Mouse (Mus musculus) forebrain, embryonic 15.5 days (tissue): ENCODE measurements around the gene Acp5. TPM values are rescaled to one million over a fixed set of nuclear protein-coding genes. Genes with fewer than 3 reads are reported as not detected.
"Not testable (repeated sequence)": the region's sequence is repeated elsewhere in the genome, so short reads cannot be mapped to it uniquely, and the experiment has no call there.

Experiments
- ATAC-seq: fragments of 200-750 bp; cut with Nextera tagmentation; replicated peaks from 2 replicates; pipeline ENCODE4 v1.8.0; 2017; ENCODE audit warnings: mild to moderate bottlenecking, moderate TSS enrichment, moderate library complexity
- H3K27ac ChIP-seq: fragments of 300-500 bp; sonication (generic); replicated peaks from 2 replicates; pipeline ENCODE4 v1.5.1; 2015; ENCODE audit warnings: mild to moderate bottlenecking, inconsistent platforms
- H3K27me3 ChIP-seq: fragments of 300-500 bp; sonication (generic); 2 replicates; pipeline ENCODE4 v1.6.1; 2015; ENCODE audit warnings: inconsistent platforms
- H3K36me3 ChIP-seq: fragments of 300-500 bp; sonication (generic); 2 replicates; pipeline ENCODE4 v1.6.1; 2015; ENCODE audit warnings: mild to moderate bottlenecking, inconsistent platforms
- H3K4me1 ChIP-seq: fragments of 300-500 bp; sonication (generic); 2 replicates; pipeline ENCODE4 v1.6.1; 2015; ENCODE audit warnings: inconsistent platforms
- H3K4me2 ChIP-seq: fragments of 300-500 bp; sonication (generic); replicated peaks from 2 replicates; pipeline ENCODE4 v1.6.1; 2015; ENCODE audit warnings: mild to moderate bottlenecking, inconsistent platforms
- H3K4me3 ChIP-seq: fragments of 300-500 bp; sonication (generic); 2 replicates; pipeline ENCODE4 v1.5.1; 2015; ENCODE audit warnings: mild to moderate bottlenecking, inconsistent platforms
- H3K9ac ChIP-seq: fragments of 300-500 bp; sonication (generic); replicated peaks from 2 replicates; pipeline ENCODE4 v1.6.1; 2015; ENCODE audit warnings: mild to moderate bottlenecking, inconsistent platforms
- H3K9me3 ChIP-seq: fragments of 300-500 bp; sonication (generic); 2 replicates; pipeline ENCODE4 v1.6.1; 2016; ENCODE audit warnings: inconsistent platforms
- WGBS: fragments of 180-500 bp; shearing (Covaris S2); methylation state at CpG from one replicate; pipeline ENCODE4 v1.1.7; 2015; ENCODE audit warnings: mixed read lengths; 5-methylcytosine and 5-hydroxymethylcytosine counted together
- polyA plus RNA-seq: library from polyadenylated mRNA; unstranded; fragments of >200 nt; fragmentation: Nextera tagmentation; extraction: Ambion mirVana; gene quantifications from 2 replicates; pipeline ENCODE4 v1.2.1, GENCODE M21; 2015

Gene Acp5
- polyA plus RNA-seq, 1 experiment from 2014 or later, result 0.17 TPM

- no peaks in the 10 kb centered on the region for H3K9me3 ChIP-seq
- WGBS, result under 1% methylated on average over 61 of the region's 65 CpGs
These were observed 21.2 kb upstream of the Acp5 start, which contains the start of gene Pigyl for GRCm38 (mm10) chr9:22156497-22157245. Pigyl (plus strand) TSS chr9:22156846.

DNA sequence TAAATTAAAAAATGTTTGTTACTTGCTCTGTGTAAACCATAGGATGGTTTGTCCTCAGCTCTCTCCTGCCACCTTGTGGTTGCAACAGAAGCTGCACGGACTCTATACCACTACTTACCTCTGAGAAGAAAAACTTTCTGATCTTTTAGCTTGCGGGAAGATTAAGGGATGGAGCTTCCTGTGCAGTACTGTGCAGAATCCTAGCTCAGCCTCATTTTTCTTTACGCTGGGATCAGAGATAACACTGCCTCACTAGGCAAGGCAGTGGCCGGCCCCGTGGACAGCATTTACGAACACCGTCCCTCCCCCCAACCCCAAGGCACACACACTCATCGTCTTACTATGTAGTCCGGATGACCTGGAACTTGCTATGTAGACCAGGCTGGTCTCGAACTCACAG lies 20.1 kb upstream of the Acp5 start:
- Histone ChIP-seq H3K27me3 (no peaks in the 10 kb centered on the region), H3K4me3 (no peak overlapping the region), H3K4me1 (peaks cover 19% of the 10 kb centered on the region), H3K4me2 (no peak overlapping the region), H3K27ac (no peak overlapping the region), H3K9me3 (no peaks in the 10 kb centered on the region), H3K36me3 (no peaks in the 10 kb centered on the region), H3K9ac (no peak overlapping the region)
- peak; percentile 4; the same call in 1 of the 2 replicates for ATAC-seq
- 28% methylated on average over 10 of the region's 10 CpGs for WGBS

More at GRCm38 (mm10) chr9:22156497-22157245, 21.2 kb upstream of the Acp5 start, which contains the start of gene Pigyl:
- Histone ChIP-seq H3K4me3 (peak within 1 kb of the TSS; percentile 74), H3K27me3 (no peaks in the 10 kb centered on the region), H3K9ac (peak within 1 kb of the TSS; percentile 85), H3K4me1 (peaks cover 19% of the 10 kb centered on the region), H3K27ac (peak within 1 kb of the TSS; percentile 91), H3K36me3 (no peaks in the 10 kb centered on the region), H3K4me2 (peak within 1 kb of the TSS; percentile 51)
- ATAC-seq, result peak; percentile 99

DNA sequence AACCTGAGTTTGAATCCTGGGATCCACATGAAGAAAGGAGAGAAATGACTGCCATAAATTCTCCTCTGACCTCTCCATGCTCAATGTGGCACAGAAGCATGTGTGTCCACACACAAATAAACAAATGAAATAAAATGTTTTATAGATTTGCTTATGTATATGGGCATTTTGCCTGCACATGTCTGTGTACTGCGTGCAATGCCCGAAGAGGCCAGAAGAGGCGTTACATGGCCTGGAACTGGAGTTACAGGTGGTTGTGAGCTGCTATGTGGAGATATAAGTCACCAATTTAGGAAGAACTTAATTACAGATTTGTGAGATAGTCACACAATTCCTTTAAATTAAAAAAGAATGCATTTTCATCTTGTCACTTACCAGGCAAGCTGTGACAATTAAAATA lies 18.3 kb upstream of the Acp5 start:
- Histone ChIP-seq H3K9ac (no peak overlapping the region), H3K27ac (no peak overlapping the region), H3K36me3 (no peaks in the 10 kb centered on the region), H3K9me3 (no peaks in the 10 kb centered on the region), H3K4me2 (no peak overlapping the region), H3K4me1 (peaks cover 19% of the 10 kb centered on the region), H3K27me3 (no peaks in the 10 kb centered on the region), H3K4me3 (no peak overlapping the region)
- no peak for ATAC-seq
- 92% methylated on average over 3 of the region's 3 CpGs for WGBS

DNA sequence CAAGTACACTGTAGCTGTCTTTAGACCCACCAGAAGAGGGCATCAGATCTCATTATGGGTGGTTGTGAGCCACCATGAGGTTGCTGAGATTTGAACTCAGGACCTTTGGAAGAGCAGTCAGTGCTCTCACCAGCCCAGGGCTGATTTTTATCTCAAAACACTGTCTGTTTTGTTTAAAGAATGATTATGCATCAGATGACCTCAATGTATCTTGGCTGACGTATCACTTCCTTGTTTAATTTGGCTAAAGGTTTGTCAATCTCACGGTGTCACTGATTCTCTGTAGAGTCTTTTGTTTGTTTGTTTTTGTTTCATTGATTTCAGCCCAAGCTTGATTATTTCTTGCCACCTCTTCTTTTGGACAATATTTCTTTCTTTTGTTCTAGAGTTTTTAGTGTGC lies 15.4 kb upstream of the Acp5 start:
- 87% methylated on average over 2 of the region's 2 CpGs for WGBS
- Histone ChIP-seq H3K27me3 (no peaks in the 10 kb centered on the region), H3K27ac (no peak overlapping the region), H3K4me2 (no peak overlapping the region), H3K4me1 (peaks cover 4% of the 10 kb centered on the region; the same call in 1 of the 2 replicates), H3K36me3 (no peaks in the 10 kb centered on the region), H3K4me3 (no peak overlapping the region), H3K9ac (no peak overlapping the region), H3K9me3 (no peaks in the 10 kb centered on the region)
- ATAC-seq, result no peak

- not testable (repeated sequence) for ATAC-seq, H3K36me3 ChIP-seq, H3K27ac ChIP-seq, H3K4me3 ChIP-seq, H3K4me1 ChIP-seq, H3K9ac ChIP-seq, H3K9me3 ChIP-seq, H3K27me3 ChIP-seq, H3K4me2 ChIP-seq
- 86% methylated on average over 7 of the region's 7 CpGs for WGBS
These were observed 14.8 kb upstream of the Acp5 start for GRCm38 (mm10) chr9:22150249-22150693.

- Histone ChIP-seq H3K9ac (no peak overlapping the region), H3K9me3 (no peaks in the 10 kb centered on the region), H3K36me3 (no peaks in the 10 kb centered on the region), H3K4me1 (no peaks in the 10 kb centered on the region), H3K27me3 (no peaks in the 10 kb centered on the region), H3K4me2 (no peak overlapping the region), H3K4me3 (no peak overlapping the region), H3K27ac (no peak overlapping the region)
- 81% methylated on average over 20 of the region's 20 CpGs for WGBS
- no peak for ATAC-seq
These were observed 14.1 kb upstream of the Acp5 start for GRCm38 (mm10) chr9:22149426-22150248.

- Histone ChIP-seq H3K4me2 (no peak overlapping the region), H3K36me3 (no peaks in the 10 kb centered on the region), H3K27ac (no peak overlapping the region), H3K27me3 (no peaks in the 10 kb centered on the region), H3K4me1 (no peaks in the 10 kb centered on the region), H3K4me3 (no peak overlapping the region), H3K9me3 (no peaks in the 10 kb centered on the region), H3K9ac (no peak overlapping the region)
- no peak for ATAC-seq
- 90% methylated on average over 8 of the region's 8 CpGs for WGBS
These were observed 8.9 kb upstream of the Acp5 start for GRCm38 (mm10) chr9:22144304-22144965.

DNA sequence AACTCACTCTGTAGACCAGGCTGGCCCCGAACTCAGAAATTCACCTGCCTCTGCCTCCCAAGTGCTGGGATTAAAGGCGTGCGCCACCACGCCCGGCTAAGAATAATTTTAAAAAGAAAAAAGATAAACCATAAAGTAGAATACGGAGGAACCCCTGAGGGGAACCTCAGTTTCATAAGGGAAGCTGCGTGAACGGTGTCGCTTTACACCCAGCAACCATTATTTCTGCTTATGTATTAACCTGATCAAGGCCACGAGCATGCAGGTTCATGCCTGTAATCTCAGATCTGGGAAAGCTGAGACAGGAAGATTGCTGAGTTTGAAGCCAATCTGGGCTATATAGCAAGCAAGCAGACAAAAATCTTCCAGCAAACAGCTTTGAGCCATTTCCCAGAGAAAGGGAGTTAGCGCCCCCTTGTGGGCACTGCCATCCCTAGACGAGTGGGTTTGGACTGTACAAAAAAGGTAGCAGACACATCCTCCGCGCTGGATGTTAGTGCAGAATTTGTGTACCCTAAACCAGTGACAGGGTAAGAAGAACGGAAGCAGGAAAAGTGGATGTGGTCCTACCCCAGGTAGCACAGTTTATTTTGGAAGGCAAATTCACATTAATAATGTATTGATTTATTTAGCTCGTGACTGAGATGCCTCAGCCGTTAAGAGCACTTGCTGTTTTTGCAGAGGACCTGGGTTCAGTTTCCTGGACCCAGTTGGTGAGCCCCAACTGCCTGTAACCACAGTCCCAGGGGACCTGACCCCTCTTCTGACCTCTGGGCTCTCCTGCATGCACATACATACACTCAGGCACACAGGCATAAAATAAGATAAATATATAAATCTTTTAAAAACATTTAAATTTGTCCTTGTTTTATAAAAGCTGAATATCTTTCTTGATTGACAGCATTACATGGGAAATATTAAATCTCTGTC lies 7.9 kb upstream of the Acp5 start:
- Histone ChIP-seq H3K4me2 (no peak overlapping the region), H3K27ac (no peak overlapping the region), H3K36me3 (no peaks in the 10 kb centered on the region), H3K4me1 (no peaks in the 10 kb centered on the region), H3K27me3 (no peaks in the 10 kb centered on the region), H3K9ac (no peak overlapping the region), H3K9me3 (no peaks in the 10 kb centered on the region), H3K4me3 (no peak overlapping the region)
- WGBS, result 60% methylated on average over 17 of the region's 17 CpGs
- ATAC-seq, result peak; percentile 71

GRCm38 (mm10) chr9:22139746-22140145 lies 4.2 kb upstream of the Acp5 start:
- H3K4me2 ChIP-seq, result no peak overlapping the region
- no peaks in the 10 kb centered on the region for H3K36me3 ChIP-seq
- H3K9me3 ChIP-seq, result no peaks in the 10 kb centered on the region
- ATAC-seq, result no peak
- H3K27me3 ChIP-seq, result no peaks in the 10 kb centered on the region
- no peak overlapping the region for H3K9ac ChIP-seq
- no peaks in the 10 kb centered on the region for H3K4me1 ChIP-seq
- WGBS, result 91% methylated on average over 5 of the region's 5 CpGs
- no peak overlapping the region for H3K27ac ChIP-seq
- no peak overlapping the region for H3K4me3 ChIP-seq

DNA sequence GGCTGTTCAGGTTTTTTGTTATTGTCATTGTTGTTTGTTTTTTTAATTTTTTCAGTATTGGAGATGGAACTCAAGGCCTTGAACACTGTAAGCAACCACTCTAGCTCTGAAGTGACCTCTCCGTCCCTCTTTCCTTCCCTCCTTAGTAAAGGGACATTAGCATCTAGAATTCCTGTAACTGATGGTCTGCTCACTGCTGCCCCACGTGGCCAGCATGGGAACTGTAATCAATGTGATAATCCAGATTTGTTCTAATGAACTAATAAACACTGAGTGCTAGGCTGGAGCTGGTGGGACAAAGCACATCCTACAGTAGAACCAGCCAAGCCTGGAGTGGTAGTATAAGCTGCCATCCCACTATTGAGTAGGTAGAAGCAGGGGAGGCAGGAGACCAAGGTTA lies 3.0 kb upstream of the Acp5 start:
- H3K9me3 ChIP-seq, result no peaks in the 10 kb centered on the region
- H3K4me1 ChIP-seq, result no peaks in the 10 kb centered on the region
- no peaks in the 10 kb centered on the region for H3K27me3 ChIP-seq
- no peak overlapping the region for H3K4me3 ChIP-seq
- H3K4me2 ChIP-seq, result no peak overlapping the region
- H3K27ac ChIP-seq, result no peak overlapping the region
- ATAC-seq, result no peak
- 22% methylated on average over 2 of the region's 2 CpGs for WGBS
- no peak overlapping the region for H3K9ac ChIP-seq
- no peaks in the 10 kb centered on the region for H3K36me3 ChIP-seq

GRCm38 (mm10) chr9:22136765-22137547 lies 1.4 kb upstream of the Acp5 start:
- Histone ChIP-seq H3K4me2 (no peak overlapping the region), H3K4me3 (no peak overlapping the region), H3K9ac (no peak overlapping the region), H3K27ac (no peak overlapping the region), H3K4me1 (no peaks in the 10 kb centered on the region), H3K27me3 (peaks cover 6% of the 10 kb centered on the region), H3K9me3 (no peaks in the 10 kb centered on the region), H3K36me3 (no peaks in the 10 kb centered on the region)
- ATAC-seq, result no peak
- WGBS, result 13% methylated on average over 23 of the region's 23 CpGs
